Mouse (Mus musculus) lung, postnatal 14 days (tissue): ENCODE measurements around the gene Itga2b.

ENCODE experiments used
- DNase-seq: peaks from one replicate; pipeline ENCODE4 v3.0.0; 2021

Gene Itga2b

GRCm38 (mm10) chr11:102469648-102470357 is at the start of gene Itga2b:
Gene Itga2b, minus strand, starts transcription at chr11:102470122.
- no peak for DNase-seq

- no peak for DNase-seq
Observed at GRCm38 (mm10) chr11:102514793-102515424, 45.0 kb upstream of the Itga2b start.

- peak; percentile 63 for DNase-seq
Observed at GRCm38 (mm10) chr11:102510226-102510625, 40.3 kb upstream of the Itga2b start.

GRCm38 (mm10) chr11:102496732-102497131 is 26.8 kb upstream of the Itga2b start:
- no peak for DNase-seq

GRCm38 (mm10) chr11:102496206-102496605 is 26.3 kb upstream of the Itga2b start:
- DNase-seq: peak; percentile 17

- no peak for DNase-seq
Observed at GRCm38 (mm10) chr11:102495742-102496141, 25.8 kb upstream of the Itga2b start.

- DNase-seq: no peak
Observed at GRCm38 (mm10) chr11:102495114-102495513, 25.2 kb upstream of the Itga2b start.

- no peak for DNase-seq
Observed at GRCm38 (mm10) chr11:102494063-102494650, 24.2 kb upstream of the Itga2b start.

GRCm38 (mm10) chr11:102493241-102493640 is 23.3 kb upstream of the Itga2b start:
- DNase-seq: no peak

- DNase-seq: no peak
Observed at GRCm38 (mm10) chr11:102487901-102488300, 18.0 kb upstream of the Itga2b start.

- peak; percentile 74 for DNase-seq
Observed at GRCm38 (mm10) chr11:102486733-102487386, 16.9 kb upstream of the Itga2b start.

- no peak for DNase-seq
Observed at GRCm38 (mm10) chr11:102481779-102482178, 11.9 kb upstream of the Itga2b start.

- no peak for DNase-seq
Observed at GRCm38 (mm10) chr11:102480897-102481296, 11.0 kb upstream of the Itga2b start.

- no peak for DNase-seq
Observed at GRCm38 (mm10) chr11:102480111-102480510, 10.2 kb upstream of the Itga2b start.

- DNase-seq: no peak
Observed at GRCm38 (mm10) chr11:102479581-102479980, 9.7 kb upstream of the Itga2b start.

GRCm38 (mm10) chr11:102478671-102479070 is 8.7 kb upstream of the Itga2b start:
- DNase-seq: no peak

- no peak for DNase-seq
Observed at GRCm38 (mm10) chr11:102475027-102475426, 5.1 kb upstream of the Itga2b start.

- DNase-seq: peak; percentile 99
Observed at GRCm38 (mm10) chr11:102467041-102467631, 2.8 kb downstream of the Itga2b start.

GRCm38 (mm10) chr11:102465713-102466436 is 4.0 kb downstream of the Itga2b start:
- DNase-seq: peak; percentile 54

GRCm38 (mm10) chr11:102464901-102465300 is 5.0 kb downstream of the Itga2b start:
- no peak for DNase-seq

- no peak for DNase-seq
Observed at GRCm38 (mm10) chr11:102461764-102462163, 8.2 kb downstream of the Itga2b start.

- DNase-seq: no peak
Observed at GRCm38 (mm10) chr11:102460541-102460940, 9.4 kb downstream of the Itga2b start.
